ENCODE assay signal across 8 mouse cellular contexts in genomic region chr3:97297553-97298432, GRCm38 (mm10). TPM values are rescaled to one million over a fixed set of nuclear protein-coding genes. Genes with fewer than 3 reads are reported as not detected.
DNase-seq lines count a peak whose midpoint lies in the region; ATAC-seq and TF ChIP-seq lines count a peak whose summit lies in the region.

Gene Bcl9 (minus strand): TSS chr3:97297917.

- no peaks in the 10 kb centered on the region for H3K36me3 ChIP-seq in hindbrain, embryonic 13.5 days

- H3K4me1 ChIP-seq in hindbrain, embryonic 13.5 days (replicated peaks), result peaks cover 48% of the 10 kb centered on the region

- peak within 1 kb of the TSS; percentile 98 for H3K27ac ChIP-seq in hindbrain, embryonic 13.5 days

- peak within 1 kb of the TSS; percentile 79 for H3K4me2 ChIP-seq in hindbrain, embryonic 13.5 days

- H3K4me3 ChIP-seq in hindbrain, embryonic 13.5 days, result peak within 1 kb of the TSS; percentile 62

- in situ Hi-C loops in Patski (cut with MboI; ENCODE audit: low pct_unique_long_range_greater_than_20kb), result loop anchor here (5.0 kb wide), 1 partner anchor 80 kb away; no protein-coding TSS in a partner anchor

- peak within 1 kb of the TSS; percentile 77 for H3K9ac ChIP-seq in hindbrain, embryonic 13.5 days

- H3K27me3 ChIP-seq in Patski, result no peaks in the 10 kb centered on the region
- H3K27me3 ChIP-seq in hindbrain, embryonic 13.5 days, result no peaks in the 10 kb centered on the region

- ATAC-seq in Patski, result peak; percentile 36
- ATAC-seq in hindbrain, embryonic 13.5 days (ENCODE audit: low FRiP score), result peak; percentile 90

- POLR2A ChIA-PET in Patski (lab: Charles Lee), result interaction anchor here (0.6 to 2.3 kb wide), 10 partner anchors 9 to 249 kb away, joined by 3 to 10 read pairs (median 4); no protein-coding TSS in a partner anchor

- CTCF ChIA-PET in Patski (lab: Charles Lee), result interaction anchor here (0.6 to 2.9 kb wide), 9 partner anchors 11 to 344 kb away, joined by 3 to 22 read pairs (median 4); no protein-coding TSS in a partner anchor

- no peak for TF ChIP-seq CTCF in Patski (IDR thresholded peaks at IDR 0.05)

- DNase-seq in Patski (ENCODE audit: low read depth, low spot score), result peak; percentile 95
- DNase-seq in cerebellum, adult 9-11 months, result peak; percentile 93
- DNase-seq in frontal cortex, postnatal 25 days (ENCODE audit: low spot score in 2 of 2), result peak; percentile 56 to 74
- peak; percentile 86 to 93 for DNase-seq in layer of hippocampus, postnatal 14 days (ENCODE audit: low spot score in 2 of 2)
- DNase-seq in lung, postnatal 10 days, result peak; percentile 93
- DNase-seq in ovary, postnatal 36 days (ENCODE audit: low spot score), result peak; percentile 78
- DNase-seq in thymus, postnatal 36 days, result peak; percentile 74 to 80

- 0 out of 2 replicates have a peak, but pooled peaks cover 3% of the 10 kb centered on the region for H3K9me3 ChIP-seq in hindbrain, embryonic 13.5 days

- under 1% methylated on average over 21 of the region's 21 CpGs for WGBS in hindbrain, embryonic 13.5 days

RNA-seq across cellular contexts. Expression of gene Bcl9, which starts in this region (rescaled TPM):
- polyA plus RNA-seq in Patski (2021), result 37.5 TPM
- 86.4 and 89.0 TPM in 2 replicates for polyA plus RNA-seq in hindbrain, embryonic 13.5 days (2015; fragmentation: Nextera tagmentation; extraction: Ambion mirVana)
- 10 to 100 TPM; 59.7 to 64.8 TPM for total RNA-seq in layer of hippocampus, postnatal 14 days (2021)

Comparison
In these comparisons a context has a peak if more than half of its experiments do, and no peak if none do; other contexts are left out.
1. Peak in every context shown above with its lines: DNase-seq, ATAC-seq, H3K4me3 ChIP-seq and H3K27ac ChIP-seq.